Mouse (Mus musculus) testis, postnatal 14 days (tissue): ENCODE results near the gene Vmn1r128.
"Not testable (repeated sequence)": the region's sequence is repeated elsewhere in the genome, so short reads cannot be mapped to it uniquely, and the experiment has no call there.

Experiments
- DNase-seq: peaks from one replicate; pipeline ENCODE4 v3.0.0; 2021; ENCODE audit warnings: low spot score

The Vmn1r128 gene

GRCm38 (mm10) chr7:21349073-21349472, at the start of gene Vmn1r128:
Gene Vmn1r128 (plus strand): TSS chr7:21349373.
- not testable (repeated sequence) for DNase-seq

GRCm38 (mm10) chr7:21301367-21301766, 47.8 kb upstream of the Vmn1r128 start, which contains the start of gene Vmn1r126:
Gene Vmn1r126 (minus strand): TSS chr7:21301467.
- not testable (repeated sequence) for DNase-seq

- DNase-seq = not testable (repeated sequence)
Observed at GRCm38 (mm10) chr7:21319761-21320160, 29.4 kb upstream of the Vmn1r128 start, which contains the start of gene Vmn1r127. Gene Vmn1r127 (minus strand): TSS chr7:21319861.

- DNase-seq = not testable (repeated sequence)
Observed at GRCm38 (mm10) chr7:21361191-21361590, 12.0 kb downstream of the Vmn1r128 start, which contains the start of gene Vmn1r129. Gene Vmn1r129 (minus strand): TSS chr7:21361291.
